Comparison of ENCODE assay signal across 18 mouse cellular contexts in the genomic region with DNA sequence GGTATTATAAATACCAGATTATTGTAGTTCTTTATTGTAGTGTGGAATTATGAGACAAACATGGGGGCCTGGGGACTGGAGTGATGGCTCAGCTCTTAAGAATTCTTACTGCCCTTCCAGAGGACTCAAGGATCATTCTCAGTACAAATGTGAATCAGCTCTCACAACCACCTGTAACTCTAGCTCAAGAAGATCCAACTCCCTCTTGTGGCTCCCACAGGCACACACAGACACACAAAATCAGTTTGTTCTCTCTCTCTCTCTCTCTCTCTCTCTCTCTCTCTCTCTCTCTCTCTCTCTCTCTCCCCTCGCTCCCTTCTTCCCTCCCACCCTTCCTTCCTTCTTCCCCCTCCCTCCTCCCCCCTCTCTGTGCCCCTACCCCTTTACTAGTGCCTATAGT.
DNase-seq lines count a peak whose midpoint lies in the region; ATAC-seq and TF ChIP-seq lines count a peak whose summit lies in the region.
"Had no signal": no experiment of that assay in that cellular context is flagged by ENCODE, and none has a peak within 500 bp of the region (broad histone marks: within the 10 kb centered on the region; RNA-seq: fewer than 3 reads in every experiment).

No protein-coding gene starts in this region.

- TF ChIP-seq CTCF in kidney, postnatal 0 days (IDR thresholded peaks at IDR 0.05; ENCODE audit: low read depth) = peak; percentile 38; the same call in 1 of the 2 replicates
- TF ChIP-seq CTCF in brain, embryonic 14.5 days (IDR thresholded peaks at IDR 0.05; ENCODE audit: borderline replicate concordance, extremely low read depth, insufficient read depth, insufficient read length) = peak; percentile 14; the same call in 1 of the 2 replicates

- TF ChIP-seq POLR2A in brain, embryonic 14.5 days (IDR thresholded peaks at IDR 0.05; ENCODE audit: borderline replicate concordance, extremely low read depth, insufficient read depth, insufficient read length, poor library complexity, severe bottlenecking) = no peak

- H3K9me3 ChIP-seq in kidney, postnatal 0 days (replicated peaks; ENCODE audit: low read length) = no peaks in the 10 kb centered on the region
- H3K9me3 ChIP-seq in kidney, embryonic 15.5 days (replicated peaks) = no peaks in the 10 kb centered on the region
- H3K9me3 ChIP-seq: embryonic facial prominence, embryonic 10.5 days; limb, embryonic 10.5 days; liver, embryonic 13.5 days; midbrain, embryonic 12.5 days had no signal

- 67% methylated on average over 1 of the region's 1 CpGs for WGBS in kidney, postnatal 0 days
- WGBS in kidney, embryonic 15.5 days = 70% methylated on average over 1 of the region's 1 CpGs

- no peaks in the 10 kb centered on the region for H3K27me3 ChIP-seq in kidney, postnatal 0 days (ENCODE audit: insufficient read depth, low read length)
- H3K27me3 ChIP-seq in kidney, embryonic 15.5 days = no peaks in the 10 kb centered on the region
- H3K27me3 ChIP-seq: liver, embryonic 13.5 days; midbrain, embryonic 12.5 days had no signal

- no peak overlapping the region for H3K9ac ChIP-seq in kidney, postnatal 0 days (ENCODE audit: low read depth, low read length)
- no peak overlapping the region for H3K9ac ChIP-seq in kidney, embryonic 15.5 days
- H3K9ac ChIP-seq: liver, embryonic 13.5 days; midbrain, embryonic 12.5 days had no signal

- H3K4me3 ChIP-seq in kidney, postnatal 0 days (replicated peaks; ENCODE audit: low read depth, low read length) = no peak overlapping the region
- H3K4me3 ChIP-seq in kidney, embryonic 15.5 days (replicated peaks) = no peak overlapping the region
- H3K4me3 ChIP-seq: embryonic facial prominence, embryonic 10.5 days; limb, embryonic 10.5 days; liver, embryonic 13.5 days; midbrain, embryonic 12.5 days had no signal

- intact Hi-C loops in heart, postnatal 10 days (cut with DNase I) = no loop called here

- DNase-seq in kidney, postnatal 0 days (ENCODE audit: low spot score) = no peak
- DNase-seq in thymus, postnatal 4 days = peak; percentile 8
- no peak for DNase-seq in thymus, postnatal 14 days
- DNase-seq in brain, embryonic 14.5 days (ENCODE audit: low read depth) = no peak
- no peak for DNase-seq in heart, postnatal 10 days
- no peak for DNase-seq in right cerebral cortex, postnatal 36 days (ENCODE audit: low spot score in 2 of 2)
- no peak for DNase-seq in right cerebral cortex, adult 2 months (ENCODE audit: low spot score in 2 of 2)
- DNase-seq: cerebellum, adult 11 months; cerebellum, postnatal 36 days; gastrocnemius, postnatal 10 days; heart, adult 18-20 months; liver, embryonic 13.5 days; thymus, adult 2 months had no signal

- H3K27ac ChIP-seq in kidney, postnatal 0 days = no peak overlapping the region
- no peak overlapping the region for H3K27ac ChIP-seq in kidney, embryonic 15.5 days
- H3K27ac ChIP-seq: embryonic facial prominence, embryonic 10.5 days; limb, embryonic 10.5 days; liver, embryonic 13.5 days; midbrain, embryonic 12.5 days had no signal

- H3K36me3 ChIP-seq in kidney, postnatal 0 days (ENCODE audit: insufficient read depth, low read length) = no peaks in the 10 kb centered on the region
- no peaks in the 10 kb centered on the region for H3K36me3 ChIP-seq in kidney, embryonic 15.5 days
- H3K36me3 ChIP-seq: embryonic facial prominence, embryonic 10.5 days; limb, embryonic 10.5 days; midbrain, embryonic 12.5 days had no signal

- H3K4me1 ChIP-seq in kidney, postnatal 0 days (replicated peaks; ENCODE audit: insufficient read depth, low read length) = no peaks in the 10 kb centered on the region
- no peaks in the 10 kb centered on the region for H3K4me1 ChIP-seq in kidney, embryonic 15.5 days
- H3K4me1 ChIP-seq: embryonic facial prominence, embryonic 10.5 days; limb, embryonic 10.5 days; midbrain, embryonic 12.5 days had no signal

- no peak overlapping the region for H3K4me2 ChIP-seq in kidney, postnatal 0 days (ENCODE audit: low read length)
- H3K4me2 ChIP-seq in kidney, embryonic 15.5 days = no peak overlapping the region
- H3K4me2 ChIP-seq: liver, embryonic 13.5 days; midbrain, embryonic 12.5 days had no signal

- ATAC-seq in kidney, postnatal 0 days (replicated peaks; ENCODE audit: low FRiP score, low read depth) = no peak
- ATAC-seq in kidney, embryonic 15.5 days (replicated peaks; ENCODE audit: low FRiP score) = no peak
- ATAC-seq: forebrain, embryonic 14.5 days had no signal
